Mouse (Mus musculus): ENCODE measurements around the gene Snrpd3.

Gene Snrpd3

DNA sequence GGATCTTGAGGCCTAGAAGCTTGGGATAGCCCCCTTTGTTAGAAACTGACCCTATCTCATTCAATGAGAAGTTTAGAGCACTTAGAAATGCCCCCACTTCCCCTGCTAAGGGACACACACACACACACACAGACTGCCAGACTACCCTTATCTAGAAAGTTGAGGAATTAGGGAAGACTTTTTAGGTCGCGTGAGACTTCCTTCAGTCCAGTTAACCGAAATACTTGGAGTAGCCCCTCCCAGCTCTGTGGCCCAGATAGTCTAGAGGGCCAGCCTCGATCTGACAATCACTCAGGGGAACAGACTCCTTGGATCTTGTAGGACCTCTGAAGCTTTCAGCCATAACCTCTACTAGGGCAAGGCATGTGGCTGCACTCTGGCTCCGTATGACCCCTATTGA, 50.7 kb downstream of the Snrpd3 start:
- no peak for DNase-seq (ENCODE audit: low read depth)

DNA sequence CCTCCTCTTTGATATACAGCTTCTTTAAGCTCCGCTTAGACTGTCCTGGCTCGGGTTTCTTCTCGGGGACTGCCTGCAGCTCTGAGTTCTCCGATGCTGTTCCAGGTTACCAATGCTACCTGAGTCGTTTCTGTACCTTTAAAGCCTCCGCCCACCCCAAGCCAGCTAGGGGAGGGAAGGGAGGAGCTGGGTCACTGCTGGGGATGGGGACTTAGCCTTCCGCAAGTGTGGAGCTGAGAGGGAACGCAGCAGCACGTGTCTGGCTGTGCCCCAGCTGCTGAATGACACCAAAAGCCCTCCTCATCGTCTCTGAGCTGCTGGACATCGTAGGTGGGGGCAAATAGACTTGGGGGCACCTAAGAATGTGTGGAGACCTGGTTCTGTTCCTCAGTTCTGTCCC, 51.1 kb downstream of the Snrpd3 start:
- no peak for DNase-seq (ENCODE audit: low read depth)

DNA sequence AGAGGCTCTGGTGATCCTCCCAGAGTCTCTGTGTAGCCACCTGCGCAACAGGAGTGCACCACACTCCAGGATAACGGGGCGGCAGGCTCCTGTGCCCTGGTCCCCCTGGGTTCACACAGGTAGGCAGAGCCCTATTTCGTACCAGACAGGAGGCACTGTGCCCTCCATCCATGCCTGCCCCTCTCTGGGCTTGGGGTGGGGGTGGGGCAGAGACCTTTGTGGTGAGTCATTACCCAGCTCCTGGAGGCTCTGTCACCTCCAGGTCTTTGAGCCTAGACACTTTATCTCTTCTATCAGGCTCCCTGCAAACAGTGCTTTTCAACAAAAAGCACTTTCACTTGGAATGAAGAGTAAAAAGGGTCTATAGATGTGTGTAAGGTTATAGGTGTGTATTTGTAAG, 51.5 kb downstream of the Snrpd3 start:
- DNase-seq (ENCODE audit: low read depth), result no peak

DNA sequence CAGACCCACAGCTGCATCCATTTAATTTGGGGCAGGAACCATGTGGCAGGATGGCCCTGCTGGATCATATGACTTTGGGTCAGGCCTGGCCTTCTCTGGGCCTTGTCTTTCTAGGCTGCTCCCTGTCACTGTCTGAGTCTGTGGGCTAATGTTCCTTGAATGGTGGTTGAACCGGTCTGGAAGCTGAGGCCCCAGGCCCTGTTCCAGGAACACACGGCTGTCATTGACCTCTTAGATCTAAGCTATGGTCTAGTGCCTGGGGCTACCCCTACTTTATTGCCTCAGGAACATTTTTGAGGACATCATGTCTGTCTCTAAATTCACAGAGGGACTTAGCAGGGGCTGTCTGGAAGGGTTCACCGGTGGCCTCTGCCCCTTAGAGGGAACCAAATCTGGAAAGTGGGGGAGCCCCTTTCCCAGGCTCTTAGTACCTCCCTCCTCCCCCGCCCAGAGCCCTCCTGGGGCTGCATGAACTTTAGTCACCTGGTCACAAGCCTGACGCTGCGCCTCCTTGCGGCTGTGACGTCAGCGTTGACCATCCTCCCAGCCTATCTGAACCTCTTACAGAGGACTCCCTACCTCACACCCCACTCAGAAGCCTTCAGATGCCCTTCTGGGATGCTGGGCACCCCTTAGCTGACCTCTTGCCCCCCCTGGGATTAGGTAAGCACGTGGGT, 53.8 kb downstream of the Snrpd3 start:
- DNase-seq (ENCODE audit: low read depth), result no peak

DNA sequence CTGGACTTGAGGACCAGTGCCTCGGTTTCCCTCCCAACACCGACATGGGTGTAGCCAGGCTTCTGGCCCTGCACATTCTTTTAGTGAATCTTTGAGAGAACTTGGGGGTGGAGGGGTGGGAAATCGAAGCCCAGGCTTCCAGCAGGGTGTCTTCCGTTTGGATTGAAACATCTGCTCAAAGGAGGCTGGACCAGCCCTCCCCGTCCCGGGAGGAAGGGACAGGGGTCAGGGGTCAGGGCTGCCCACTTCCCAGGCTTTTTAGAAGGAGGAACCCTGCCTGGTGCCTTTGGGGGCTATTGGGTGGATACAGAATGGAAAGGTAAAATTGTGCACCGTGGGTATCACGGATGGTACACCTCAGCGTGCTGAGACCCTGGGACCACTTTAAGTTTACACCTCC, 54.6 kb downstream of the Snrpd3 start:
- DNase-seq (ENCODE audit: low read depth), result no peak

DNA sequence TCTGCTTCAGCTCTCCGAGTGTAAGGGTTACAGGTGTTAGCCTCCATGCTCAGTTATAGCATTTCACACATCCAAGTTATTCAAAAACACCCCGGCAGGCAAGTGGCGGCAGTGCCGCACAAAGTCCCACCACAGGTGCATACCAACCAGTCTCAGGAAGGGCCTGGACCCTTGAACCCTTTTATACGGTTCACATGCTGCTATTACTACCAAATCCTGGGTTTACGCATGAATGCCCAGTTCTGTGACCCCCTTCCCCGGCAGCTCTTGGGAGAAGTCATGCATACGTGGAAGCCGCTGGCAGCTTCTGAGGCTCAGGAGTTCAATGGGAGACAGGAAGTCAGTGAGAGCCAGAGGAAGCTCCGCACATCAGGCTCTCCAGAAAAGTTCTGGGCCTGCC, 55.8 kb downstream of the Snrpd3 start:
- no peak for DNase-seq (ENCODE audit: low read depth)

DNA sequence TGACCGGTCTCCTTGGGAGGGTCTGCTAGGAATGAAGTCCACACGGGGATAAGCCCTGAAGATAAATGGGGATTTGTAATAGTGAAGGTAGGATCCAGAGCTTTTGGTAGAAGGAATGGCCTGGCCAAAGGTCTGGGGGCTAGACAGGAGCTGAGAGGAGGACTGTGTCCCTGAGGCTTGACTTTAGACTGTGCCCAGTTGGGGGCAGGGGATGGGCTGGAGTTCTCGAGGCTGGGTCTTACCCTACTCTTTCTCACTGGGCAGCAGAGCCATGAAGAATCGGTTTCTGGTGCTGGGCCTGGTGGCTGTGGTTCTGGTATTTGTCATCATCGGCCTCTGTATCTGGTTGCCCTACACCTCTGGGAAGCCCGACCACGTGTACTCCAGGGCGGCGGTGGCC, 56.6 kb downstream of the Snrpd3 start:
- DNase-seq (ENCODE audit: low read depth), result no peak

DNA sequence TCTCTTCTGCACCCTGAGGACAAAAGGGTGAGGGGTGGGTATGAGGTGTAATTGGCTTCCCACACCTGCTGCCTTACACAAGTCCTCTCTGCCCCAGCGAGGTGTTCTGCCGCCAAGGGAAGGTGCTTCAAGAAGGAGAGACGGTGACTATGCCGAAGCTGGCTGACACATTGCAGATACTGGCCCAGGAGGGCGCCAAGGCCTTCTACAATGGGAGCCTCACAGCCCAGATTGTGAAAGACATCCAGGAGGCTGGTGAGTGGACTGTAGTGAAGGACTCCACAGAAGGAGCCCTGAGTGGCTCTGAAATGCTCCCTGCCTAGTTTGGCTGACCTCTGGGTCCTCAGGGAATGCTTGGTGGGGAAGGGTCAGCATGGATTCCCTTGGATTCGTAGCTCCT, 61.8 kb downstream of the Snrpd3 start:
- DNase-seq (ENCODE audit: low read depth), result no peak

DNA sequence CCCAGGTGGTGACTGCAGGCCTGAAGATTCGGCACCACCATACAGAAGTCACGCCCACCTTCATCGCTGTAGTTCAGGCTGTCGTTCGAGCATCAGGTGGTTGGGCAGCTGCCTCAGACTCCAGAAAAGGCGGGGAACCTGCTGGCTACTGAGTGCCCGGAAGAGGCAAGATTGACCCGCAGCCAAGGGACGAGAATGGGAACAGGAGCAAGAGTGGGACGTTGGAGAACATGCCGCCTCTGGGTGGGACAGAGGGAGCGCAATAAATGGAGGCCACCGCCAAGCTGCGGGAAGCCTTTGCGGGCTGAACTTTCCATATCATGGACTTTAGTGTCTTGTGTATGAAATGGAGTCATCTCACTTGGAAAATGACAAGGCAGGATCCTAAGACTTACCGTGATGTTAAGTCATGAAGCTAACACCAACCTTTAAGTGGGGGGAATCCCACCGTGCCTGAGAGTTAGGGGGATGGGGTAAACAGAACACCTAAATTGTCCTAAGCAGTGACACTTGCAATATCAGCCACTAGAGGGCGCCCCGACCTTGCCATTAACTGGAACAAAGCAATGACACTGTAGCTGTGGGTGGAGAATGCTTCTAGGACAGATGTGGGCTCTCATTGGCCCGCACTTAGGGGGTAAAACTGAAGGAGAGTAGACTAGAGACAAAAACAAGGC, 68.7 kb downstream of the Snrpd3 start:
- DNase-seq (ENCODE audit: low read depth), result peak; percentile 92

DNA sequence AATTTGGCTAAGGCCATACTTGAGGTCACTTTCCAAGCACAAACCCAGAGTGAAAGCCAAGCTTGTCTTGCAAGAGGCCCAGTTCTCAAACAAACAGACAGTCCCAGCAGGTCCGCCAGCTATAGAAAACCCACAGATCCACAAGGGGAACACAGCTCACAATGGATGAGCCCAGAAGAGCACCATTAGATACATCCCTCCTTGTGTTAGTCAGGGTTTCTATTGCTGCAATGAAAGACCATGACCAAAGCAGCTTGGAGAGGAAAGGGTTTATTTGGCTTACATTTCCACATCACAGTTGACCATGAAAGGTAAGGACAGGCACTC, 69.2 kb downstream of the Snrpd3 start:
- no peak for DNase-seq (ENCODE audit: low read depth)

Data from NIH3T3 (cell line).